Mouse (Mus musculus) urinary bladder, adult 2 months (tissue): ENCODE measurements around the gene Gm28539. TPM values are rescaled to one million over a fixed set of nuclear protein-coding genes. Genes with fewer than 3 reads are reported as not detected.

Experiments
- DNase-seq: peaks from one replicate; pipeline ENCODE4 v3.0.0; 2022; ENCODE audit warnings: low spot score
- polyA plus RNA-seq: library from polyadenylated mRNA; depleted of rRNA; stranded (reverse); fragments of >200 nt; gene quantifications from 2 replicates; pipeline ENCODE4 v1.2.3, GENCODE M21; 2012; rRNA removed

The Gm28539 gene
- not detected in 2 replicates for polyA plus RNA-seq

GRCm38 (mm10) chr16:18836468-18837208, at the start of gene Gm28539, which contains the start of gene 2510002D24Rik:
Gm28539 (plus strand) TSS chr16:18836584.
2510002D24Rik (plus strand) TSS chr16:18836578.
- peak; percentile 92 for DNase-seq

GRCm38 (mm10) chr16:18786652-18787051, 49.7 kb upstream of the Gm28539 start:
- DNase-seq, result no peak

- DNase-seq, result no peak
Measured at GRCm38 (mm10) chr16:18788627-18789406, 47.6 kb upstream of the Gm28539 start.

GRCm38 (mm10) chr16:18795223-18795899, 41.0 kb upstream of the Gm28539 start:
- no peak for DNase-seq

GRCm38 (mm10) chr16:18796645-18797044, 39.7 kb upstream of the Gm28539 start:
- no peak for DNase-seq

GRCm38 (mm10) chr16:18798151-18798550, 38.2 kb upstream of the Gm28539 start:
- DNase-seq, result no peak

GRCm38 (mm10) chr16:18798841-18799240, 37.5 kb upstream of the Gm28539 start:
- no peak for DNase-seq

GRCm38 (mm10) chr16:18805746-18806145, 30.6 kb upstream of the Gm28539 start:
- no peak for DNase-seq

- no peak for DNase-seq
Measured at GRCm38 (mm10) chr16:18809001-18809400, 27.4 kb upstream of the Gm28539 start.

- no peak for DNase-seq
Measured at GRCm38 (mm10) chr16:18811032-18811431, 25.4 kb upstream of the Gm28539 start.

- DNase-seq, result peak; percentile 63
Measured at GRCm38 (mm10) chr16:18811468-18812384, 24.7 kb upstream of the Gm28539 start, which contains the start of the genes Ufd1 and Cdc45. Ufd1 (plus strand) TSS chr16:18811779. Cdc45 (minus strand) TSS chr16:18811987.

- DNase-seq, result peak; percentile 74
Measured at GRCm38 (mm10) chr16:18812385-18812910, 23.9 kb upstream of the Gm28539 start.

GRCm38 (mm10) chr16:18822356-18822755, 14.0 kb upstream of the Gm28539 start:
- no peak for DNase-seq

GRCm38 (mm10) chr16:18822925-18823324, 13.5 kb upstream of the Gm28539 start:
- no peak for DNase-seq

GRCm38 (mm10) chr16:18828630-18829029, 7.8 kb upstream of the Gm28539 start:
- no peak for DNase-seq

- no peak for DNase-seq
Measured at GRCm38 (mm10) chr16:18829102-18829501, 7.3 kb upstream of the Gm28539 start.

GRCm38 (mm10) chr16:18833486-18833885, 2.9 kb upstream of the Gm28539 start:
- DNase-seq, result no peak

- DNase-seq, result no peak
Measured at GRCm38 (mm10) chr16:18836073-18836467, 314 bp upstream of the Gm28539 start.

GRCm38 (mm10) chr16:18838346-18838745, 2.0 kb downstream of the Gm28539 start:
- no peak for DNase-seq

- no peak for DNase-seq
Measured at GRCm38 (mm10) chr16:18846301-18846820, 10.0 kb downstream of the Gm28539 start.
